Mouse (Mus musculus) hematopoietic stem cell, adult 5-6 weeks (primary cell): ENCODE measurements around the gene Clasrp. TPM values are rescaled to one million over a fixed set of nuclear protein-coding genes. Genes with fewer than 3 reads are reported as not detected.

Experiments
- ATAC-seq, 2 experiments: fragments of 125-278 bp in 1 of 2; replicated peaks in 1 of 2; 2 replicates each; pipeline ENCODE4 v1.8.0; 2016 to 2017; ENCODE audit warnings: inconsistent platforms in 2 of 2, mild to moderate bottlenecking in 2 of 2, moderate number of reproducible peaks in 2 of 2, low read depth in 1 of 2, moderate TSS enrichment in 1 of 2; ENCODE audit not compliant: low FRiP score in 2 of 2, poor library complexity in 2 of 2, severe bottlenecking in 2 of 2, insufficient read depth in 1 of 2, low TSS enrichment in 1 of 2
- total RNA-seq: library from RNA; stranded (forward); fragments of 172-1452, 232-1000 nt; gene quantifications from 2 replicates; pipeline ENCODE4 v1.2.3, GENCODE M21; 2017

The Clasrp gene
- total RNA-seq, 1 experiment from 2014 or later = 40.1 TPM

GRCm38 (mm10) chr7:19575559-19575958, 28.7 kb downstream of the Clasrp start:
- no peak for ATAC-seq

- no peak for ATAC-seq
Observed at GRCm38 (mm10) chr7:19573776-19574140, 30.5 kb downstream of the Clasrp start.

GRCm38 (mm10) chr7:19572926-19573775, 31.1 kb downstream of the Clasrp start:
- ATAC-seq = peak; percentile 52 to 70

GRCm38 (mm10) chr7:19569647-19570046, 34.6 kb downstream of the Clasrp start:
- no peak for ATAC-seq

- no peak for ATAC-seq
Observed at GRCm38 (mm10) chr7:19567426-19567825, 36.9 kb downstream of the Clasrp start.

- ATAC-seq = no peak
Observed at GRCm38 (mm10) chr7:19565803-19566202, 38.5 kb downstream of the Clasrp start.

- ATAC-seq = no peak
Observed at GRCm38 (mm10) chr7:19564455-19564854, 39.8 kb downstream of the Clasrp start.

- ATAC-seq = no peak
Observed at GRCm38 (mm10) chr7:19563884-19564283, 40.4 kb downstream of the Clasrp start.

- ATAC-seq = no peak
Observed at GRCm38 (mm10) chr7:19562643-19563410, 41.5 kb downstream of the Clasrp start, which contains the start of gene Ppp1r37. TSS of gene Ppp1r37 (minus strand) at chr7:19563076.

GRCm38 (mm10) chr7:19561765-19562642, 42.3 kb downstream of the Clasrp start:
- ATAC-seq = peak; percentile 76 to 77

- no peak for ATAC-seq
Observed at GRCm38 (mm10) chr7:19561431-19561764, 42.9 kb downstream of the Clasrp start.

- no peak for ATAC-seq
Observed at GRCm38 (mm10) chr7:19560491-19561260, 43.6 kb downstream of the Clasrp start.

- ATAC-seq = no peak
Observed at GRCm38 (mm10) chr7:19558965-19559364, 45.3 kb downstream of the Clasrp start.

- no peak for ATAC-seq
Observed at GRCm38 (mm10) chr7:19557982-19558900, 46.0 kb downstream of the Clasrp start.

- no peak for ATAC-seq
Observed at GRCm38 (mm10) chr7:19557086-19557485, 47.2 kb downstream of the Clasrp start.

- ATAC-seq = no peak
Observed at GRCm38 (mm10) chr7:19554168-19554567, 50.1 kb downstream of the Clasrp start.
